Mouse (Mus musculus) kidney, adult 2 months (tissue): ENCODE results near the gene Ugt1a5. TPM values are rescaled to one million over a fixed set of nuclear protein-coding genes. Genes with fewer than 3 reads are reported as not detected.

Source experiments
- DNase-seq: peaks from one replicate; pipeline ENCODE4 v3.0.0; 2021
- H3K27ac ChIP-seq: fragments of 200-500 bp; 2 replicates; pipeline ENCODE4 v1.5.1; 2012; ENCODE audit warnings: low read depth, low read length, control low read depth, inconsistent platforms; ENCODE audit not compliant: insufficient read depth
- H3K27me3 ChIP-seq: fragments of 200-500 bp; replicated peaks from 2 replicates; pipeline ENCODE4 v1.6.1; 2012; ENCODE audit warnings: mild to moderate bottlenecking, moderate library complexity, low read length, inconsistent platforms; ENCODE audit not compliant: control insufficient read depth, insufficient read depth
- H3K36me3 ChIP-seq: fragments of 200-500 bp; 2 replicates; pipeline ENCODE4 v1.6.1; 2012; ENCODE audit warnings: mild to moderate bottlenecking, moderate library complexity, low read length, inconsistent platforms; ENCODE audit not compliant: control insufficient read depth, insufficient read depth
- H3K4me1 ChIP-seq: fragments of 200-500 bp; 2 replicates; pipeline ENCODE4 v1.6.1; 2011; ENCODE audit warnings: low read length; ENCODE audit not compliant: control insufficient read depth, insufficient read depth
- H3K4me3 ChIP-seq: fragments of 200-500 bp; 2 replicates; pipeline ENCODE4 v1.5.1; 2011; ENCODE audit warnings: mild to moderate bottlenecking, low read depth, low read length, control low read depth; ENCODE audit not compliant: insufficient read depth
- CTCF ChIP-seq: fragments of 200-500 bp; conservative IDR thresholded peaks from 2 replicates; pipeline ENCODE4 v1.5.1; 2011; ENCODE audit warnings: low read depth, mild to moderate bottlenecking, control low read depth, low read length, moderate library complexity, mixed read lengths; ENCODE audit not compliant: insufficient read depth, insufficient read length
- POLR2A ChIP-seq: fragments of 200-500 bp; IDR thresholded peaks from one replicate; pipeline ENCODE4 v1.6.1; 2011; ENCODE audit warnings: low read depth, low read length, control low read depth
- WGBS: fragments of 180-500 bp; shearing (Covaris S2); methylation state at CpG from one replicate; pipeline ENCODE4 v1.1.7; 2018; 5-methylcytosine and 5-hydroxymethylcytosine counted together
- polyA plus RNA-seq: library from polyadenylated mRNA; depleted of rRNA; stranded (reverse); fragments of >200 nt; gene quantifications from 2 replicates; pipeline ENCODE4 v1.2.3, GENCODE M21; 2012

The Ugt1a5 gene
- polyA plus RNA-seq, 1 experiment, result 0.59 TPM

DNA sequence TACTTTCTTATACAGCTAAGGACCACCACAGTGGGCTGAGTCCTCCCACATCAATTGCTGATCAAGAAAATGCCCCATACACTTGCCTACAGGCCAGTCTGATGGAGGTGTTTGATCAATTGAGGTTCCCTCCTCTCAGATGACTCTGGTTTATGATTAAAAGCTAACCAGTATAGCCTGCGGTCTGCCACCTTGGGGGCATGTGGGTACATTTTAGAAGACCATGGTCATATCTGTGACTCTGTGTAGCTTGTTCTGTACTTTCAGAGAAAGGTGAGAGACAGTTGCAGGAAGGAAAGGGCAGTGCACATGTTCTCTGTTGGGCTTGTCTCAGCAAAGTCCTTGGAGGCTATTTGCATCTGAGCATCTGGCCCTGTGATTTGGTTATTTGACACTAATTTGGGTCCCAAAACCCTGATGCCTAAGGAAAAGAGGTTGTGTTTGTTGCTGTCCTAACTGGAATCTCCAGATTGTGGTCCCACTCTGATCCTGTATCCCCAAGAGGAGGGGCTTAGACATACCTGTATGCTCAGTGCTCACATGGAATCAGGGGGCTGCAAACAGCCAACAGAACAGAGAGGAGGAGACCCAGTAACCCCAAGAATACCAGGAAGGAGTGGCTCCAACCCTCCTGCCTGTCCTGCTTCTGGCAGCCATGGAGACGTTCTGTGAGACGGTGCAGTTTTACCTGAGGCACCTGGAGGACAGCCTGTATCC lies 67.0 kb downstream of the Ugt1a5 start:
- H3K4me3 ChIP-seq, result no peak overlapping the region
- DNase-seq, result no peak
- TF ChIP-seq CTCF (no peak), POLR2A (no peak)
- H3K27me3 ChIP-seq, result no peaks in the 10 kb centered on the region
- no peaks in the 10 kb centered on the region for H3K4me1 ChIP-seq
- H3K36me3 ChIP-seq, result no peaks in the 10 kb centered on the region
- WGBS, result 53% methylated on average over 3 of the region's 3 CpGs
- H3K27ac ChIP-seq, result no peak overlapping the region

GRCm38 (mm10) chr1:88233421-88234247 lies 67.8 kb downstream of the Ugt1a5 start:
- 68% methylated on average over 14 of the region's 14 CpGs for WGBS
- Histone ChIP-seq H3K4me3 (no peak overlapping the region), H3K27ac (no peak overlapping the region), H3K36me3 (no peaks in the 10 kb centered on the region), H3K27me3 (no peaks in the 10 kb centered on the region), H3K4me1 (no peaks in the 10 kb centered on the region)
- no peak for TF ChIP-seq POLR2A
- DNase-seq, result no peak

DNA sequence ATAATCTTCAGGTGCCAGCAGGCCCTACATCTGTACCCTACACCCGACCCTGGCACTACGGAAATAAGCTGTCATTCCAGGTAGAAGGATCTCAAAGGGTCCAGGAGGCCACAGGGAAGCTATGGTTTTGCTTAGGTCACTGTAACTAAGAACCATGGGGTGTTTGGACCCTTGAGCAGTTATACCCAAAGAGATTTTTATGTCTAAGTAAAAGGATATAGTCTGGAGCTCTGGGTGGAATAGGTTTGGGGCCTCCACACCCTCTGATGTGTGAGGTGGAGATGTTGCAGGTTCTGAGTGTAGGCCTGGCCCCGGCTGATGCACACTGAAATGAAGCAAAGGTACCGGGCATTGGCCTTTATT lies 68.4 kb downstream of the Ugt1a5 start:
- Histone ChIP-seq H3K36me3 (no peaks in the 10 kb centered on the region), H3K4me3 (no peak overlapping the region), H3K4me1 (no peaks in the 10 kb centered on the region), H3K27ac (no peak overlapping the region), H3K27me3 (no peaks in the 10 kb centered on the region)
- TF ChIP-seq CTCF (no peak), POLR2A (no peak)
- DNase-seq, result no peak
- WGBS, result 62% methylated on average over 4 of the region's 4 CpGs

GRCm38 (mm10) chr1:88234646-88235045 lies 68.8 kb downstream of the Ugt1a5 start:
- DNase-seq, result no peak
- H3K27ac ChIP-seq, result no peak overlapping the region
- TF ChIP-seq POLR2A (no peak), CTCF (no peak)
- H3K27me3 ChIP-seq, result no peaks in the 10 kb centered on the region
- 43% methylated on average over 5 of the region's 5 CpGs for WGBS
- no peaks in the 10 kb centered on the region for H3K4me1 ChIP-seq
- no peak overlapping the region for H3K4me3 ChIP-seq
- H3K36me3 ChIP-seq, result no peaks in the 10 kb centered on the region

- Histone ChIP-seq H3K4me1 (no peaks in the 10 kb centered on the region), H3K27me3 (no peaks in the 10 kb centered on the region), H3K36me3 (no peaks in the 10 kb centered on the region), H3K4me3 (no peak overlapping the region), H3K27ac (no peak overlapping the region)
- WGBS, result 60% methylated on average over 11 of the region's 11 CpGs
- no peak for DNase-seq
- TF ChIP-seq POLR2A (no peak), CTCF (no peak)
Measured at GRCm38 (mm10) chr1:88235046-88235893, 69.5 kb downstream of the Ugt1a5 start.

DNA sequence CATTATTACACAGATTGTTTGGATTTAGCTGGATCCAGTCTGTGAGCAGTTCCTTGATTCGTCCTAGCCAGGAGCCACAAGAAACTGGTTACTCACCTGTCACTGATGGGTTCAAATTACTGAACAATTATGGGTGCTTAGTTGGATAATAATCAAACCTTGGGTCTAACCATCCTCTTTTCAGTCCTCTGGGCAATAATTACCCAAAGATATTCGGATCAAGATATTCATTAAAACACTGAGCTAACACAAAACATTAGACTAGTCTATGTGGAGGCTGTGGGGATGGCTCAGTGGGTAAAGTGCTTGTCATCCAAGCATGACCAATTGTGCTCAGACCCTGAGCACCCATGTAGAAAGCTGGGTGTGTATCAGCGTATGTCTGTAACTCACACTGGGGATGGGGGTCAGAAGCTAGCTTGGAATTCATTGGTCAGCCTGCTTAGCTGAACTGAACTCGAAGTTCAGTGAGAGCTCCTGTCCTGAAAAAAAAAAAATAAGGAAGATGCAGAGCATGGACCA lies 70.1 kb downstream of the Ugt1a5 start:
- WGBS, result 37% methylated on average over 4 of the region's 4 CpGs
- H3K4me1 ChIP-seq, result no peaks in the 10 kb centered on the region
- H3K36me3 ChIP-seq, result no peaks in the 10 kb centered on the region
- no peak for TF ChIP-seq CTCF
- no peak for TF ChIP-seq POLR2A
- H3K4me3 ChIP-seq, result no peak overlapping the region
- H3K27ac ChIP-seq, result no peak overlapping the region
- DNase-seq, result peak; percentile 89
- H3K27me3 ChIP-seq, result no peaks in the 10 kb centered on the region
